9 mouse cellular contexts compared by ENCODE assay signal in genomic region chr2:51830286-51830944, GRCm38 (mm10).
A peak's percentile ranks its signal among the peaks of the same experiment; 100 is the strongest.
DNase-seq lines count a peak whose midpoint lies in the region; ATAC-seq lines count a peak whose summit lies in the region.
"Had no signal": no experiment of that assay in that cellular context is flagged by ENCODE, and none has a peak within 500 bp of the region (broad histone marks: within the 10 kb centered on the region; RNA-seq: fewer than 3 reads in every experiment).

No protein-coding gene starts in this region.

- WGBS in heart, embryonic 11.5 days (ENCODE audit: insufficient replicate concordance), result 40% methylated on average over 7 of the region's 7 CpGs
- WGBS in forebrain, embryonic 10.5 days, result 49% methylated on average over 7 of the region's 7 CpGs
- 45% methylated on average over 7 of the region's 7 CpGs for WGBS in hindbrain, embryonic 11.5 days

- H3K4me2 ChIP-seq in heart, embryonic 11.5 days, result no peak overlapping the region
- H3K4me2 ChIP-seq in hindbrain, embryonic 11.5 days (replicated peaks; ENCODE audit: low read depth, low read length), result no peak overlapping the region
- H3K4me2 ChIP-seq: heart, embryonic 13.5 days had no signal

- no peaks in the 10 kb centered on the region for H3K36me3 ChIP-seq in heart, embryonic 11.5 days (ENCODE audit: control insufficient read depth, insufficient read depth, low read length)
- H3K36me3 ChIP-seq in forebrain, embryonic 10.5 days (replicated peaks), result no peaks in the 10 kb centered on the region
- no peaks in the 10 kb centered on the region for H3K36me3 ChIP-seq in hindbrain, embryonic 11.5 days (ENCODE audit: control insufficient read depth, insufficient read depth, low read length)
- H3K36me3 ChIP-seq: heart, embryonic 13.5 days had no signal

- no peak overlapping the region for H3K4me3 ChIP-seq in heart, embryonic 11.5 days (ENCODE audit: low read depth, low read length)
- no peak overlapping the region for H3K4me3 ChIP-seq in forebrain, embryonic 10.5 days
- no peak overlapping the region for H3K4me3 ChIP-seq in hindbrain, embryonic 11.5 days (ENCODE audit: low read depth, low read length)
- H3K4me3 ChIP-seq: heart, embryonic 13.5 days had no signal

- no peak for ATAC-seq in heart, embryonic 11.5 days (replicated peaks; ENCODE audit: insufficient number of reproducible peaks, low FRiP score, low TSS enrichment)
- peak; percentile 53; the same call in 1 of the 2 replicates for ATAC-seq in hindbrain, embryonic 11.5 days (ENCODE audit: low FRiP score)
- ATAC-seq in megakaryocyte-erythroid progenitor cell, adult 5-6 weeks (replicated peaks; ENCODE audit: low FRiP score, low TSS enrichment, poor library complexity, severe bottlenecking), result peak; percentile 73; the same call in 1 of the 2 replicates

- no peaks in the 10 kb centered on the region for H3K4me1 ChIP-seq in heart, embryonic 11.5 days (ENCODE audit: control insufficient read depth, insufficient read depth, low read length)
- peaks cover 4% of the 10 kb centered on the region for H3K4me1 ChIP-seq in forebrain, embryonic 10.5 days
- no peaks in the 10 kb centered on the region for H3K4me1 ChIP-seq in hindbrain, embryonic 11.5 days (replicated peaks; ENCODE audit: control insufficient read depth, insufficient read depth, low read length)
- H3K4me1 ChIP-seq: heart, embryonic 13.5 days had no signal

- no peaks in the 10 kb centered on the region for H3K9me3 ChIP-seq in heart, embryonic 11.5 days (replicated peaks; ENCODE audit: control insufficient read depth, low read length)
- H3K9me3 ChIP-seq in forebrain, embryonic 10.5 days, result no peaks in the 10 kb centered on the region
- H3K9me3 ChIP-seq in hindbrain, embryonic 11.5 days (ENCODE audit: control insufficient read depth, low read length), result no peaks in the 10 kb centered on the region
- H3K9me3 ChIP-seq: heart, embryonic 13.5 days had no signal

- DNase-seq in heart, adult 18-20 months, result peak; percentile 40 to 81
- peak; percentile 25 for DNase-seq in adrenal gland, adult 8-10 months
- DNase-seq in forebrain, embryonic 10.5 days (ENCODE audit: extremely low spot score, low spot score), result peak; percentile 37
- peak; percentile 70 for DNase-seq in hindbrain, embryonic 11.5 days (ENCODE audit: low spot score)
- DNase-seq in layer of hippocampus, postnatal 10 days (ENCODE audit: low spot score in 2 of 2), result peak; percentile 68 to 76
- DNase-seq in skeletal muscle tissue, adult 2 months (ENCODE audit: low read depth, low spot score), result peak; percentile 52

- H3K9ac ChIP-seq in heart, embryonic 11.5 days (ENCODE audit: low read depth, low read length), result no peak overlapping the region
- H3K9ac ChIP-seq in hindbrain, embryonic 11.5 days (ENCODE audit: low read depth, low read length), result no peak overlapping the region
- H3K9ac ChIP-seq: heart, embryonic 13.5 days had no signal

- H3K27ac ChIP-seq in heart, embryonic 11.5 days (ENCODE audit: low read depth, low read length), result no peak overlapping the region
- H3K27ac ChIP-seq in forebrain, embryonic 10.5 days, result no peak overlapping the region
- H3K27ac ChIP-seq in hindbrain, embryonic 11.5 days (ENCODE audit: low read depth, low read length), result peak overlapping the region; percentile 12; the same call in 1 of the 2 replicates
- H3K27ac ChIP-seq: heart, embryonic 13.5 days had no signal

- H3K27me3 ChIP-seq in heart, embryonic 11.5 days (ENCODE audit: control insufficient read depth, insufficient read depth, low read length), result no peaks in the 10 kb centered on the region
- no peaks in the 10 kb centered on the region for H3K27me3 ChIP-seq in forebrain, embryonic 10.5 days (ENCODE audit: poor library complexity, severe bottlenecking)
- no peaks in the 10 kb centered on the region for H3K27me3 ChIP-seq in hindbrain, embryonic 11.5 days (ENCODE audit: control insufficient read depth, insufficient read depth, low read length)
- H3K27me3 ChIP-seq: heart, embryonic 13.5 days had no signal
